Mouse (Mus musculus) hindbrain, embryonic 16.5 days (tissue): ENCODE measurements around the gene Ago4. TPM values are rescaled to one million over a fixed set of nuclear protein-coding genes. Genes with fewer than 3 reads are reported as not detected.

Source experiments
- ATAC-seq: fragments of 200-750 bp; cut with Nextera tagmentation; 2 replicates; pipeline ENCODE4 v1.8.0; 2017; ENCODE audit warnings: moderate TSS enrichment, moderate library complexity
- H3K27ac ChIP-seq: fragments of 300-500 bp; sonication (generic); 2 replicates; pipeline ENCODE4 v1.5.1; 2014; ENCODE audit warnings: low read depth, mild to moderate bottlenecking, control low read depth, low read length, moderate library complexity
- H3K27me3 ChIP-seq: fragments of 300-500 bp; sonication (generic); replicated peaks from 2 replicates; pipeline ENCODE4 v1.6.1; 2014; ENCODE audit warnings: low read length; ENCODE audit not compliant: control insufficient read depth, insufficient read depth
- H3K36me3 ChIP-seq: fragments of 300-500 bp; sonication (generic); 2 replicates; pipeline ENCODE4 v1.6.1; 2014; ENCODE audit warnings: mild to moderate bottlenecking, low read length, moderate library complexity, mixed read lengths; ENCODE audit not compliant: control insufficient read depth, insufficient read depth
- H3K4me1 ChIP-seq: fragments of 300-500 bp; sonication (generic); 2 replicates; pipeline ENCODE4 v1.6.1; 2014; ENCODE audit warnings: low read depth, low read length; ENCODE audit not compliant: control insufficient read depth, insufficient read depth
- H3K4me2 ChIP-seq: fragments of 300-500 bp; sonication (generic); 2 replicates; pipeline ENCODE4 v1.6.1; 2014; ENCODE audit warnings: mild to moderate bottlenecking, low read length, control low read depth, moderate library complexity
- H3K4me3 ChIP-seq: fragments of 300-500 bp; sonication (generic); 2 replicates; pipeline ENCODE4 v1.5.1; 2014; ENCODE audit warnings: mild to moderate bottlenecking, low read length, control low read depth, moderate library complexity
- H3K9ac ChIP-seq: fragments of 300-500 bp; sonication (generic); 2 replicates; pipeline ENCODE4 v1.6.1; 2014; ENCODE audit warnings: low read depth, mild to moderate bottlenecking, control low read depth, low read length, moderate library complexity
- H3K9me3 ChIP-seq: fragments of 300-500 bp; sonication (generic); 2 replicates; pipeline ENCODE4 v1.6.1; 2014; ENCODE audit warnings: mild to moderate bottlenecking, low read length, moderate library complexity; ENCODE audit not compliant: control insufficient read depth
- WGBS: fragments of 180-500 bp; shearing (Covaris S2); extraction: QIAGEN DNeasy Blood & Tissue Kit; methylation state at CpG from one replicate; pipeline ENCODE4 v1.1.7; 2014; 5-methylcytosine and 5-hydroxymethylcytosine counted together
- microRNA-seq: library from miRNA; unstranded; fragments of <30 nt; microRNA quantifications from one replicate; pipeline ENCODE4, GENCODE M21; 2017
- polyA plus RNA-seq: library from polyadenylated mRNA; unstranded; fragments of >200 nt; fragmentation: Nextera tagmentation; extraction: Ambion mirVana; gene quantifications from 2 replicates; pipeline ENCODE4 v1.2.1, GENCODE M21; 2015

The Ago4 gene
- polyA plus RNA-seq, 1 experiment from 2014 or later, result 6.0 TPM

DNA sequence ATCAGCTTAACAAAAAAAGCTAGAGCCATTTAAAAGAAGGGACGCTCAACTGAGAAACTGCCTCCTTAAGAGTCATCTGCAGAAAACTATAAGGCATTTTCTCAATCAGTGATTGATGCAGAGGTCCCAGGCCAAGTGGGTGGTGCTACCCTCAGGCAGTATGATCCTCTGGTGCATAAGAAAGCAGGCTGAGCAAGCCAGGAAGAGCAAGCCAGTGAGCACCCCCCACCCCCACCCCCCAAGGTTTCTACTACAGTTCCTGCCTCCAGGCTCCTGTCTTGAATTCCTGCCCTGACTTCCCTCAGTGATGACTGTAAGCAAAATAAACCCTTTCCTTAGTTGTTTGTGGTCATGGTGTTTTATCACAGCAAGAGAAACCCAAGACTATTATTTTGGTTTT, 83.0 kb downstream of the Ago4 start:
- no peak overlapping the region for H3K4me3 ChIP-seq
- WGBS, result 82% methylated on average over 1 of the region's 1 CpGs
- peaks cover 31% of the 10 kb centered on the region for H3K36me3 ChIP-seq
- no peak for ATAC-seq
- H3K9ac ChIP-seq, result no peak overlapping the region
- no peaks in the 10 kb centered on the region for H3K4me1 ChIP-seq
- H3K27me3 ChIP-seq, result no peaks in the 10 kb centered on the region
- H3K27ac ChIP-seq, result no peak overlapping the region
- no peak overlapping the region for H3K4me2 ChIP-seq
- H3K9me3 ChIP-seq, result no peaks in the 10 kb centered on the region

DNA sequence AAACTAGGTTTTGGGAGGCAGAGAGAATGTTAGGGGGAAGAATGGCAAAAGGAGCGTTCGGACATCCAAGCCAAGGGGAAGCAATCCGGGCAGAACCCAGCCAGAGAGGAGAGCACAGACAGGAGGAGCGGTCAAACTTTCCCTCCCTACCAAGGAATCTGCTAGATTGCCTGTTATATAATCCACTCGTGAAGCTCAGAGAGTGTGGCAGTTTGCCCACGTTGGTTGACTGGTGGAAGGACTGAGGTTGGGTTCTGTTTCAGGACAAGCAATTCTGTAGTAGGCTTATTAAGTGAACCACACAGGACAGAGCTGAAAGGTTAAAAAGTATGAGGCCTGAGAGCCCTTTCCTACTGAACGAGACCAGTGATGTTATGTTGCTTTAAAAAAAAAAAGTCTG, 86.1 kb downstream of the Ago4 start:
- no peak overlapping the region for H3K4me2 ChIP-seq
- 90% methylated on average over 7 of the region's 7 CpGs for WGBS
- no peak overlapping the region for H3K9ac ChIP-seq
- no peak for ATAC-seq
- no peak overlapping the region for H3K27ac ChIP-seq
- H3K9me3 ChIP-seq, result no peaks in the 10 kb centered on the region
- no peaks in the 10 kb centered on the region for H3K4me1 ChIP-seq
- H3K36me3 ChIP-seq, result peaks cover 20% of the 10 kb centered on the region
- H3K27me3 ChIP-seq, result no peaks in the 10 kb centered on the region
- no peak overlapping the region for H3K4me3 ChIP-seq

DNA sequence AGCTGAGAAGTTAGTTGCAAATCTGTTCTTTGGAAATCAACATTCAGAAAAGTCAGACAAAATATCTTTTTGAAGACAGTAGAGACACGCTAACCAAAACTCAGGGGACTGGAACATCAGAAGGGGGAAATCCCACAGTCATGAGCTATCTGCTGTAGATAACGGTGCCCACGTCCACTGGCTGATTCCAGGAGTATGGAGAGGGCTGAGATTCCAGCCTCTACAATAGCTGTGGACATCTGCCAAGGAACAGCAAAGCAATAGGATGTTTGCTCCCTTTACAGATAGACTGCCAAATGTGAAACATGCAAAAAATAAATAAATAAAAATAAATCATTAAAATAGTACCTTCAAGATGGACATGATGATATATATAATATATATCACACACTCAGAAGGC, 88.7 kb downstream of the Ago4 start:
- Histone ChIP-seq H3K4me2 (no peak overlapping the region), H3K4me1 (no peaks in the 10 kb centered on the region), H3K9me3 (no peaks in the 10 kb centered on the region), H3K4me3 (no peak overlapping the region), H3K36me3 (peaks cover 29% of the 10 kb centered on the region), H3K9ac (no peak overlapping the region), H3K27me3 (no peaks in the 10 kb centered on the region), H3K27ac (no peak overlapping the region)
- ATAC-seq, result no peak
- 77% methylated on average over 3 of the region's 3 CpGs for WGBS

Small RNAs within 50 kb of the gene (microRNA-seq; reads per million reads assigned to microRNA genes)
- gene Mir7119, result not detected

Other genes with a start within 250 kb of the Ago4 start
- 5.8 and 6.8 TPM in 2 replicates for gene Col8a2, start 246.7 kb downstream of the Ago4 start, polyA plus RNA-seq
- 83.1 and 84.1 TPM in 2 replicates for gene Adprhl2, start 211.8 kb downstream of the Ago4 start, polyA plus RNA-seq
- 11.8 and 13.5 TPM in 2 replicates for gene Tekt2, start 207.8 kb downstream of the Ago4 start, polyA plus RNA-seq
- gene Ago3, start 103.9 kb downstream of the Ago4 start, polyA plus RNA-seq, result 12.4 and 17.5 TPM in 2 replicates
- 8.3 and 8.4 TPM in 2 replicates for gene Ago1, start 64.9 kb downstream of the Ago4 start, polyA plus RNA-seq
- gene Clspn, start 23.5 kb upstream of the Ago4 start, polyA plus RNA-seq, result 7.9 TPM in 2 replicates
- gene 5730409E04Rik, start 76.3 kb upstream of the Ago4 start, polyA plus RNA-seq, result 14.0 and 22.1 TPM in 2 replicates
- gene Psmb2, start 144.2 kb upstream of the Ago4 start, polyA plus RNA-seq, result 399 and 420 TPM in 2 replicates
- gene Tfap2e, start 202.8 kb upstream of the Ago4 start, polyA plus RNA-seq, result 0.12 and 0.14 TPM in 2 replicates
- 159 and 170 TPM in 2 replicates for gene Ncdn, start 220.0 kb upstream of the Ago4 start, polyA plus RNA-seq
- 35.0 and 39.4 TPM in 2 replicates for gene AU040320, start 220.1 kb upstream of the Ago4 start, polyA plus RNA-seq